Mouse (Mus musculus) myocyte (in vitro differentiated cells): Measurements from ENCODE around the gene Bcar3.

ENCODE experiments used
- E2F4 ChIP-seq: IDR thresholded peaks from one replicate; pipeline ENCODE4 v1.6.1; 2011; ENCODE audit warnings: mild to moderate bottlenecking, control low read depth, moderate library complexity; ENCODE audit not compliant: insufficient read depth
- MAX ChIP-seq: IDR thresholded peaks from one replicate; pipeline ENCODE4 v1.6.1; 2011; ENCODE audit warnings: low read depth, mild to moderate bottlenecking, control low read depth
- POLR2A ChIP-seq: IDR thresholded peaks from one replicate; pipeline ENCODE4 v1.6.1; 2011; ENCODE audit warnings: low read depth, mild to moderate bottlenecking, control low read depth, moderate library complexity; ENCODE audit not compliant: insufficient read length
- TCF12 ChIP-seq: IDR thresholded peaks from one replicate; pipeline ENCODE4 v1.6.1; 2011; ENCODE audit warnings: mild to moderate bottlenecking, control low read depth; ENCODE audit not compliant: poor library complexity, insufficient read depth, severe bottlenecking

- TF ChIP-seq POLR2A (no peak), E2F4 (no peak), TCF12 (no peak), MAX (no peak)
Measured at GRCm38 (mm10) chr3:122461932-122462871, 168.3 kb downstream of the Bcar3 start.
